Mouse (Mus musculus) ES-Bruce4 (cell line): ENCODE results near the gene Celf2. TPM values are rescaled to one million over a fixed set of nuclear protein-coding genes. Genes with fewer than 3 reads are reported as not detected.

Experiments used
- H3K27ac ChIP-seq: 2 replicates; pipeline ENCODE4 v1.5.1; 2012; ENCODE audit warnings: low read length, inconsistent platforms; ENCODE audit not compliant: insufficient read depth
- H3K27me3 ChIP-seq: 2 replicates; pipeline ENCODE4 v1.6.1; 2012; ENCODE audit warnings: mild to moderate bottlenecking, low read length, inconsistent platforms; ENCODE audit not compliant: control insufficient read depth, poor library complexity, insufficient read depth, severe bottlenecking
- H3K36me3 ChIP-seq: 2 replicates; pipeline ENCODE4 v1.6.1; 2012; ENCODE audit warnings: inconsistent platforms, mild to moderate bottlenecking, low read length, moderate library complexity; ENCODE audit not compliant: control insufficient read depth, poor library complexity, insufficient read depth, severe bottlenecking
- H3K4me1 ChIP-seq: one replicate; pipeline ENCODE4 v1.8.1; 2011; ENCODE audit warnings: low read length; ENCODE audit not compliant: control insufficient read depth, insufficient read depth
- H3K4me3 ChIP-seq: 2 replicates; pipeline ENCODE4 v1.5.1; 2011; ENCODE audit warnings: low read depth, mild to moderate bottlenecking, low read length
- H3K9ac ChIP-seq: 2 replicates; pipeline ENCODE4 v1.6.1; 2012; ENCODE audit warnings: low read depth, mild to moderate bottlenecking, inconsistent platforms; ENCODE audit not compliant: poor library complexity, severe bottlenecking
- H3K9me3 ChIP-seq: replicated peaks from 2 replicates; pipeline ENCODE4 v1.6.1; 2012; ENCODE audit warnings: mild to moderate bottlenecking, low read length, inconsistent platforms; ENCODE audit not compliant: control insufficient read depth, poor library complexity, insufficient read depth, severe bottlenecking
- CTCF ChIP-seq: IDR thresholded peaks from one replicate; pipeline ENCODE4 v1.8.1; 2011; ENCODE audit warnings: low read depth, low read length
- EP300 ChIP-seq: IDR thresholded peaks from 2 replicates; pipeline ENCODE4 v1.6.1; 2011; ENCODE audit warnings: low read depth, low read length; ENCODE audit not compliant: insufficient read depth
- POLR2A ChIP-seq: IDR thresholded peaks from one replicate; pipeline ENCODE4 v1.8.1; 2011; ENCODE audit warnings: low read length; ENCODE audit not compliant: insufficient read depth
- polyA plus RNA-seq: library from polyadenylated mRNA; stranded (reverse); fragments of >200 nt; gene quantifications from 2 replicates; pipeline ENCODE4 v1.2.4, GENCODE M21; 2011; ENCODE audit warnings: low read depth; ENCODE audit not compliant: missing spikeins, insufficient read depth, insufficient read length

Gene Celf2
- polyA plus RNA-seq, 1 experiment, result 10.6 TPM

- H3K36me3 ChIP-seq, result no peaks in the 10 kb centered on the region
- no peak for TF ChIP-seq POLR2A
- no peak for TF ChIP-seq CTCF
- no peak for TF ChIP-seq EP300
These were observed 885.6 kb downstream of the Celf2 start for GRCm38 (mm10) chr2:6623802-6624201.

GRCm38 (mm10) chr2:6622082-6622481 is 887.3 kb downstream of the Celf2 start:
- Histone ChIP-seq H3K9ac (no peak overlapping the region), H3K4me1 (no peaks in the 10 kb centered on the region), H3K27me3 (no peaks in the 10 kb centered on the region), H3K27ac (no peak overlapping the region), H3K36me3 (no peaks in the 10 kb centered on the region), H3K9me3 (no peaks in the 10 kb centered on the region), H3K4me3 (no peak overlapping the region)
- no peak for TF ChIP-seq POLR2A
- TF ChIP-seq CTCF, result no peak
- no peak for TF ChIP-seq EP300

More at GRCm38 (mm10) chr2:6623802-6624201, 885.6 kb downstream of the Celf2 start:
- Histone ChIP-seq H3K9me3 (no peaks in the 10 kb centered on the region), H3K4me1 (no peaks in the 10 kb centered on the region), H3K27me3 (no peaks in the 10 kb centered on the region), H3K27ac (no peak overlapping the region), H3K4me3 (no peak overlapping the region), H3K9ac (no peak overlapping the region)

- H3K27me3 ChIP-seq, result no peaks in the 10 kb centered on the region
- no peak overlapping the region for H3K9ac ChIP-seq
- no peaks in the 10 kb centered on the region for H3K9me3 ChIP-seq
- H3K4me1 ChIP-seq, result no peaks in the 10 kb centered on the region
- H3K36me3 ChIP-seq, result no peaks in the 10 kb centered on the region
- no peak for TF ChIP-seq POLR2A
- TF ChIP-seq EP300, result no peak
- no peak for TF ChIP-seq CTCF
- H3K27ac ChIP-seq, result no peak overlapping the region
- H3K4me3 ChIP-seq, result no peak overlapping the region
These were observed 890.5 kb downstream of the Celf2 start for GRCm38 (mm10) chr2:6618856-6619255.

- Histone ChIP-seq H3K27ac (no peak overlapping the region), H3K4me3 (no peak overlapping the region), H3K9ac (no peak overlapping the region), H3K27me3 (no peaks in the 10 kb centered on the region), H3K9me3 (no peaks in the 10 kb centered on the region), H3K36me3 (no peaks in the 10 kb centered on the region), H3K4me1 (no peaks in the 10 kb centered on the region)
- no peak for TF ChIP-seq CTCF
- no peak for TF ChIP-seq POLR2A
- no peak for TF ChIP-seq EP300
These were observed 890.9 kb downstream of the Celf2 start for GRCm38 (mm10) chr2:6618450-6618849.

- Histone ChIP-seq H3K9me3 (no peaks in the 10 kb centered on the region), H3K4me1 (no peaks in the 10 kb centered on the region), H3K27ac (no peak overlapping the region), H3K36me3 (no peaks in the 10 kb centered on the region), H3K27me3 (no peaks in the 10 kb centered on the region), H3K4me3 (no peak overlapping the region), H3K9ac (no peak overlapping the region)
- TF ChIP-seq EP300, result no peak
- TF ChIP-seq CTCF, result no peak
These were observed 905.0 kb downstream of the Celf2 start for GRCm38 (mm10) chr2:6604347-6604746.

GRCm38 (mm10) chr2:6603880-6604279 is 905.5 kb downstream of the Celf2 start:
- no peaks in the 10 kb centered on the region for H3K36me3 ChIP-seq
- H3K4me3 ChIP-seq, result no peak overlapping the region
- H3K27me3 ChIP-seq, result no peaks in the 10 kb centered on the region
- H3K9ac ChIP-seq, result no peak overlapping the region
- no peaks in the 10 kb centered on the region for H3K4me1 ChIP-seq
- H3K27ac ChIP-seq, result no peak overlapping the region
- no peaks in the 10 kb centered on the region for H3K9me3 ChIP-seq
- TF ChIP-seq POLR2A (no peak), EP300 (no peak), CTCF (no peak)
